Mouse (Mus musculus) brain, embryonic 14.5 days (tissue): Measurements from ENCODE around the gene Ppib.

Experiments
- CTCF ChIP-seq: fragments of 200-500 bp; IDR thresholded peaks from 2 replicates; pipeline ENCODE4 v1.5.1; 2012; ENCODE audit warnings: inconsistent platforms, mild to moderate bottlenecking, moderate library complexity, borderline replicate concordance; ENCODE audit not compliant: insufficient read depth, insufficient read length; ENCODE audit errors: extremely low read depth
- POLR2A ChIP-seq: fragments of 200-500 bp; IDR thresholded peaks from 2 replicates; pipeline ENCODE4 v1.6.1; 2012; ENCODE audit warnings: mild to moderate bottlenecking, inconsistent platforms, borderline replicate concordance; ENCODE audit not compliant: poor library complexity, insufficient read depth, insufficient read length, severe bottlenecking; ENCODE audit errors: extremely low read depth

GRCm38 (mm10) chr9:66102668-66103067 is 42.6 kb downstream of the Ppib start:
- TF ChIP-seq CTCF (no peak), POLR2A (no peak)
